Mouse (Mus musculus) spleen, adult 18-20 months (tissue): ENCODE results near the gene Pick1.
A peak's percentile ranks its signal among the peaks of the same experiment; 100 is the strongest.

Experiments
- DNase-seq, 2 experiments: peaks; one replicate each; pipeline ENCODE4 v3.0.0; 2022; ENCODE audit warnings: mixed read lengths in 2 of 2

The Pick1 gene

GRCm38 (mm10) chr15:79273020-79273419 lies 44.0 kb downstream of the Pick1 start:
- no peak for DNase-seq

- no peak for DNase-seq
Observed at GRCm38 (mm10) chr15:79277728-79278127, 48.8 kb downstream of the Pick1 start.

- peak in 1 of 2 experiments; percentile 24 for DNase-seq
Observed at GRCm38 (mm10) chr15:79280209-79280608, 51.2 kb downstream of the Pick1 start.

GRCm38 (mm10) chr15:79280850-79281249 lies 51.9 kb downstream of the Pick1 start:
- DNase-seq, result no peak

GRCm38 (mm10) chr15:79281389-79281788 lies 52.4 kb downstream of the Pick1 start:
- DNase-seq, result no peak

- DNase-seq, result no peak
Observed at GRCm38 (mm10) chr15:79282434-79282833, 53.5 kb downstream of the Pick1 start.

GRCm38 (mm10) chr15:79283371-79283770 lies 54.4 kb downstream of the Pick1 start:
- no peak for DNase-seq

GRCm38 (mm10) chr15:79285399-79285798 lies 56.4 kb downstream of the Pick1 start, which contains the start of gene Baiap2l2:
TSS of gene Baiap2l2 (minus strand) at chr15:79285537.
- no peak for DNase-seq

- DNase-seq, result no peak
Observed at GRCm38 (mm10) chr15:79286141-79286540, 57.2 kb downstream of the Pick1 start.

GRCm38 (mm10) chr15:79287091-79287490 lies 58.1 kb downstream of the Pick1 start:
- no peak for DNase-seq

- no peak for DNase-seq
Observed at GRCm38 (mm10) chr15:79288387-79288786, 59.4 kb downstream of the Pick1 start.

GRCm38 (mm10) chr15:79289441-79289840 lies 60.5 kb downstream of the Pick1 start:
- no peak for DNase-seq

- no peak for DNase-seq
Observed at GRCm38 (mm10) chr15:79290340-79290739, 61.4 kb downstream of the Pick1 start.

GRCm38 (mm10) chr15:79292779-79293178 lies 63.8 kb downstream of the Pick1 start:
- DNase-seq, result no peak

- no peak for DNase-seq
Observed at GRCm38 (mm10) chr15:79298553-79298952, 69.6 kb downstream of the Pick1 start.
